Mouse (Mus musculus) midbrain, embryonic 12.5 days (tissue): ENCODE results near the gene Dgkd. TPM values are rescaled to one million over a fixed set of nuclear protein-coding genes. Genes with fewer than 3 reads are reported as not detected.

Experiments used
- ATAC-seq: fragments of 200-750 bp; cut with Nextera tagmentation; 2 replicates; pipeline ENCODE4 v1.8.0; 2017; ENCODE audit warnings: low read depth, moderate TSS enrichment, moderate library complexity; ENCODE audit not compliant: low FRiP score
- H3K27ac ChIP-seq: fragments of 300-500 bp; sonication (generic); replicated peaks from 2 replicates; pipeline ENCODE4 v1.5.1; 2016; ENCODE audit warnings: mild to moderate bottlenecking
- H3K27me3 ChIP-seq: fragments of 300-500 bp; sonication (generic); 2 replicates; pipeline ENCODE4 v1.6.1; 2016; ENCODE audit warnings: mild to moderate bottlenecking
- H3K36me3 ChIP-seq: fragments of 300-500 bp; sonication (generic); 2 replicates; pipeline ENCODE4 v1.6.1; 2016
- H3K4me1 ChIP-seq: fragments of 300-500 bp; sonication (generic); 2 replicates; pipeline ENCODE4 v1.6.1; 2016
- H3K4me2 ChIP-seq: fragments of 300-500 bp; sonication (generic); replicated peaks from 2 replicates; pipeline ENCODE4 v1.6.1; 2016; ENCODE audit warnings: mild to moderate bottlenecking, moderate library complexity
- H3K4me3 ChIP-seq: fragments of 300-500 bp; sonication (generic); 2 replicates; pipeline ENCODE4 v1.5.1; 2016; ENCODE audit warnings: mild to moderate bottlenecking
- H3K9ac ChIP-seq: fragments of 300-500 bp; sonication (generic); replicated peaks from 2 replicates; pipeline ENCODE4 v1.6.1; 2016; ENCODE audit warnings: mild to moderate bottlenecking, moderate library complexity
- H3K9me3 ChIP-seq: fragments of 300-500 bp; sonication (generic); 2 replicates; pipeline ENCODE4 v1.6.1; 2016; ENCODE audit warnings: mild to moderate bottlenecking
- WGBS: fragments of 180-500 bp; shearing (Covaris S2); methylation state at CpG from one replicate; pipeline ENCODE4 v1.1.7; 2016; 5-methylcytosine and 5-hydroxymethylcytosine counted together
- polyA plus RNA-seq: library from polyadenylated mRNA; unstranded; fragments of >200 nt; fragmentation: Nextera tagmentation; extraction: Ambion mirVana; gene quantifications from 2 replicates; pipeline ENCODE4 v1.2.1, GENCODE M21; 2016

Gene Dgkd
- polyA plus RNA-seq, 1 experiment from 2014 or later, result 41.7 TPM

DNA sequence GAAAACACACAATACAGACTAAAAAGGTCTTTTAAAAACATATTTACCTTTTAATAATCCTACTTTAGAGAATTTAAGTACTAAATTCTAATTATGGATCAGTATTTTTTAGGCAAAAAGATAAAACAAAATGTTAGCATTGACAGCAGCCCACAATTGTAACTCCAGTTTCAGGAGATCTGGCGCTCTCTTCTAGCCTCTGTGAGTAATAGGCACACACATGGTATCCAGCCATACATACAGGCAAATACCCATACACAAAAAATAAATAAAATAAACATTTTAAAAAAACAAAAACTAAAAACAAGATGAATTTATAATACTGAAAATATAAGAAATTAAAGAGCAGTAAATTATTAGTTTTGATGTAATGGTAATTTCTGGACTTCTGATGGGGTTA is 105.8 kb downstream of the Dgkd start:
- H3K36me3 ChIP-seq, result peaks cover 67% of the 10 kb centered on the region
- no peak overlapping the region for H3K9ac ChIP-seq
- 0 out of 2 replicates have a peak, but pooled peaks cover 2% of the 10 kb centered on the region for H3K4me1 ChIP-seq
- ATAC-seq, result no peak
- no peak overlapping the region for H3K27ac ChIP-seq
- H3K27me3 ChIP-seq, result no peaks in the 10 kb centered on the region
- 98% methylated on average over 1 of the region's 1 CpGs for WGBS
- H3K4me3 ChIP-seq, result no peak overlapping the region
- no peak overlapping the region for H3K4me2 ChIP-seq
- H3K9me3 ChIP-seq, result no peaks in the 10 kb centered on the region

DNA sequence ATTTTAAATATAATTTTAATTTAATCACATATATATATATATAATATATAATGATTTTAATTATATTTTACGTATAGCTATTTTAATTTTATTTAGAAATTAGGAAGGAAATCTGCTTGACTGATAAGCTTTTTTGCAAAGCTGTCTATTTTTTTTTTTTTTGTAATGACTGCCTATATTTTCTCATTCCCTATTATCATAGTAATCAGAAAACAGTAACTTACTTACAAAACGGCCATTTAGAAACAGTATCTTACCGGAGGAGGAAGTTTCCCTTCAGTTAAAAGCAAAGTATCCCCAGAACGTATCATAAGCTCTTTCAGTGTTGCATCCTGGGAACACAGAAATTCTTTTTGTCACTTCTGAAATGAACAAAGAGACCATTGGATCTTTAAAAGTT is 106.4 kb downstream of the Dgkd start:
- H3K9me3 ChIP-seq, result no peaks in the 10 kb centered on the region
- H3K4me1 ChIP-seq, result 0 out of 2 replicates have a peak, but pooled peaks cover 2% of the 10 kb centered on the region
- no peak overlapping the region for H3K27ac ChIP-seq
- no peak overlapping the region for H3K4me2 ChIP-seq
- WGBS, result 78% methylated on average over 4 of the region's 4 CpGs
- ATAC-seq, result no peak
- H3K4me3 ChIP-seq, result no peak overlapping the region
- H3K36me3 ChIP-seq, result peaks cover 67% of the 10 kb centered on the region
- no peaks in the 10 kb centered on the region for H3K27me3 ChIP-seq
- no peak overlapping the region for H3K9ac ChIP-seq

DNA sequence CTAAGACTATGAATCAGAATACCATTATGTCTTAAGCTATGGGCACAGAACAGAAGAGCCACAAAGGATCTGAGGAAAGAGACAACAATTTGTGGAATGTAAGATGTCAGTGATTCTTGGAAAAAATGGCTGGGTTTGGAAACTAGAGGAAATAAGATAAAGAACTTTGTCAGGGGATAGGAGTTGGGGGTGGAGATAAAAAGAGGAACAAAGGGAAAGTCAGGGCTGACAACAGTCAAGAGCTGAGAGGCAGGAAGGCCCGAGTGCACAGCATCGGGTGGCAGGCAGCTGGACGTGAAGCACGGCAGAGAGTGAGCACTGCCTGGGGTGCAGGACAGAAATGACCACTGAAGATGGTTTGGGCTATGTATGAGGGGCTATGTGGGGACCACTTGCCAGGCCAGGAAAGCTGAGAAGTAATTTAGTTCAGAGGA is 106.9 kb downstream of the Dgkd start:
- Histone ChIP-seq H3K27me3 (no peaks in the 10 kb centered on the region), H3K4me3 (no peak overlapping the region), H3K36me3 (peaks cover 68% of the 10 kb centered on the region), H3K9me3 (no peaks in the 10 kb centered on the region), H3K9ac (no peak overlapping the region), H3K27ac (no peak overlapping the region), H3K4me2 (no peak overlapping the region), H3K4me1 (0 out of 2 replicates have a peak, but pooled peaks cover 2% of the 10 kb centered on the region)
- 31% methylated on average over 4 of the region's 4 CpGs for WGBS
- no peak for ATAC-seq

DNA sequence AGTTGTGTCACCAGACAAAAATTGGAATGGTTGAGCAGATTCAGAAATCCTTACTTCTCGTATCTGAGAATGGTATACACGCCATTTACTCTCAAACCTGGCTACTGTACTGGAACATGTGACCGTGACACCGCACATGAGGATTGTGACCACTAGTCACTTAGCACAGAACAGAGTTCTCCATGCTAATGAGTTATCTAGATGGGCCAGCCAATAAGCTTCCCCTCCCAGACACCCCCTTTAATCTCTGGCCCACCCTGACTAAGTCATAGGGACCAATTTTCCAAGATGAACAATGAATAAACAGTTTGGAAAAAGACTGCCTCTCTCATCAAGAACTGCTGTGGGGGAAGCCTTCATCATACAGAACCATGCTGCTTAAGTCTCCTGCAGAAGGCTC is 107.7 kb downstream of the Dgkd start:
- H3K4me3 ChIP-seq, result no peak overlapping the region
- ATAC-seq, result no peak
- H3K9me3 ChIP-seq, result no peaks in the 10 kb centered on the region
- 88% methylated on average over 4 of the region's 4 CpGs for WGBS
- H3K4me2 ChIP-seq, result no peak overlapping the region
- peaks cover 65% of the 10 kb centered on the region for H3K36me3 ChIP-seq
- H3K27ac ChIP-seq, result no peak overlapping the region
- 0 out of 2 replicates have a peak, but pooled peaks cover 2% of the 10 kb centered on the region for H3K4me1 ChIP-seq
- no peaks in the 10 kb centered on the region for H3K27me3 ChIP-seq
- H3K9ac ChIP-seq, result no peak overlapping the region

DNA sequence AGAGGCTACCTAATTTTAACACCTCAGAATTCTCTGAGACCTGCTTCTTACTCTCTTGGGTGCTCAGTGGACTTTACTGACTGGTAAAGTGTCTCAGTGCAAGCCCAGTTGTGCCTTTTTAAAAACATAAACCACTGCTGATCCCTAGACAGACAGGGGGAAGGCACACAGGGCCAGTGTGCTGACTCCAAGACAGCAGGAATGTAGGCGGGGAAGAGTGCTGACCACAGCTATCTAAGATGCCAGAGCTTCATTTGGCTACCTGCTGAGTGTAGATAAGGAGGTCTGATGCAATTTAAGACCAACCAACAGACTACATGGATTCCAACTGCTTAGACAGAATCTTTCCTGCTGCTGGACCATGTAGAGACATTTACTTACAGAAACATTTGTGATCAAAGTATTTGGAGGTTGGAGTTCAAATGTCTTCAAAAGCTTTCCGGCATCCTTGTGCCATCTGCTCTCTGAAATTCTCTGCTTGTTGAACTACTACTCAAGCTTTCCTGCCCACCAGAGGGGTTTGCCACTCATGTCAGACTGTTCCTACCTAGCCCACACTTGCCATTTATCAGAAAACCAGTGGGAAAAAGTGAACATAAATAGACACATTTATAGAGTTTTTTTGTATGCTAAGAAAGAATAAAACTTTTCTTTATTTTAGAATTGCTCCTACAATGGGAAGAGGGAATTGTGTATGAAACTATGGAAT is 108.5 kb downstream of the Dgkd start:
- no peak for ATAC-seq
- Histone ChIP-seq H3K27me3 (no peaks in the 10 kb centered on the region), H3K4me1 (0 out of 2 replicates have a peak, but pooled peaks cover 2% of the 10 kb centered on the region), H3K9ac (no peak overlapping the region), H3K4me2 (no peak overlapping the region), H3K36me3 (peaks cover 63% of the 10 kb centered on the region), H3K27ac (no peak overlapping the region), H3K4me3 (no peak overlapping the region), H3K9me3 (no peaks in the 10 kb centered on the region)
- WGBS, result 77% methylated on average over 2 of the region's 2 CpGs

DNA sequence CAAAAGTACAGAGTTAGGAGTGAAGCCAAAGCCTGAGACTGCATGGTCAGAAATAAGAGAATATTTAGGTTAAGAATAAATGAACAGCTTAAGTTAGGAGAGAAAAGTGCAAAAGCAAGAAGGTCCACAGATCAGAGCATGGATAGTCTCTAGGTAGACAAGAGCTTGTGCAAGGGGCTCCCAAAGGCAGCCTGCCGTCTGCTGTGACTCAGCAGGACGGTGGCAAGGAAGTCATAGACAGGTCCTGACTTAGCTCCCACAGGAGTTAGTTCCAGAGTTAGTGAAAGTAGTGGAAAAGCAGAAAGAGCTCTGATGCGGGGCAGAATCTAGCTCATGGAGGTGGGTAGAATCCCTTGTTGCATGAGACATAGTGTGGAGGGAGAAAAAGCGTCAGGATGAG is 117.3 kb downstream of the Dgkd start:
- ATAC-seq, result no peak
- Histone ChIP-seq H3K9ac (no peak overlapping the region), H3K4me1 (peaks cover 6% of the 10 kb centered on the region; the same call in 1 of the 2 replicates), H3K9me3 (no peaks in the 10 kb centered on the region), H3K27me3 (peaks cover 18% of the 10 kb centered on the region), H3K36me3 (peaks cover 57% of the 10 kb centered on the region), H3K27ac (no peak overlapping the region), H3K4me3 (no peak overlapping the region), H3K4me2 (no peak overlapping the region)
- 95% methylated on average over 4 of the region's 4 CpGs for WGBS

DNA sequence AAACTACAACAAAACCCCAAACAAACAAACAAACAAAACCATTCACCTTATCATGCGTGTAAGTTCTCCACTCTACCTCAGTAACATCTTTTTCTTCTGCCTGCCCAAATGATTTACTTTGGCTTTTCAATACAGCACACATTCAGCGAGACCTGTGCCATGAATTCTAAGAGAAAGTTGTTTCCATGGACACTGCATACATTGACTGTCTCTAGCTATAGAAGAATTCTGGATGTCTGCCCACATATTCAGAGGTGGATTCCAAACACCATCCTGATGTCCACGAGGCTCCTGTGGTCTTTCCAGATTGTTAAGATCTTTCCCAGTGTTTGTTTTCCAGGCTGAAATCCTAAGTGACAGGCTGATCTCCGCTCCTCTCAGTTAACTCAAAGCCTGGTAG is 129.2 kb downstream of the Dgkd start:
- H3K4me2 ChIP-seq, result no peak overlapping the region
- no peaks in the 10 kb centered on the region for H3K9me3 ChIP-seq
- ATAC-seq, result no peak
- H3K9ac ChIP-seq, result no peak overlapping the region
- H3K27ac ChIP-seq, result no peak overlapping the region
- WGBS, result 86% methylated on average over 4 of the region's 4 CpGs
- no peaks in the 10 kb centered on the region for H3K4me1 ChIP-seq
- no peaks in the 10 kb centered on the region for H3K27me3 ChIP-seq
- peaks cover 70% of the 10 kb centered on the region for H3K36me3 ChIP-seq
- no peak overlapping the region for H3K4me3 ChIP-seq

DNA sequence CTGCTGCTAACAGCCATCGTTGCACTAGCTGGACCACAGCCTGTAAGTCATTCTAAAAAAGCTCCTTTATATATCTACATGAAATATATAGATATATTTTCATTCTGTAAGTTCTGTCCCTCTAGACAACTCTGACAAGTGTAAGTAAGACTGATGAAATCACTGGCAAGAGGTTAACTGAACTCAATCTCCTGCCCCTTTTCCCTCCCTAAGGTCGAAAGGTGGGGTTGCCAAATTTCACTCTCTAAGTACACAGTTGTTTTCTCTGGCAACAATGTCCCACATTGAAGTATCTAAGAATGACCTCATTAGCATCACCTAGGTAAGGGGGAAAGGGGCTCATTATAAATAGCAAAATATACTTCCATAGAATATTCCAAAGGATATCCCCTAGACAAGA is 139.6 kb downstream of the Dgkd start:
- Histone ChIP-seq H3K27me3 (no peaks in the 10 kb centered on the region), H3K4me1 (no peaks in the 10 kb centered on the region), H3K9me3 (no peaks in the 10 kb centered on the region), H3K9ac (no peak overlapping the region), H3K36me3 (peaks cover 75% of the 10 kb centered on the region), H3K4me2 (no peak overlapping the region), H3K4me3 (no peak overlapping the region), H3K27ac (no peak overlapping the region)
- no peak for ATAC-seq
- WGBS, result 88% methylated on average over 2 of the region's 2 CpGs

Other genes with a start within 250 kb of the Dgkd start
- gene Inpp5d, start 233.0 kb upstream of the Dgkd start, polyA plus RNA-seq, result 2.9 and 3.0 TPM in 2 replicates
- 53.6 and 55.4 TPM in 2 replicates for gene Atg16l1, start 97.4 kb upstream of the Dgkd start, polyA plus RNA-seq
- 2.8 and 3.0 TPM in 2 replicates for gene Sag, start 49.6 kb upstream of the Dgkd start, polyA plus RNA-seq
- 35.5 and 36.8 TPM in 2 replicates for gene Usp40, start 155.3 kb downstream of the Dgkd start, polyA plus RNA-seq
- not detected in 2 replicates for gene Ugt1a10, start 202.1 kb downstream of the Dgkd start, polyA plus RNA-seq
- not detected in 2 replicates for gene Ugt1a9, start 217.5 kb downstream of the Dgkd start, polyA plus RNA-seq
- gene Ugt1a8, start 234.5 kb downstream of the Dgkd start, polyA plus RNA-seq, result not detected in 2 replicates
- 0.90 and 1.2 TPM in 2 replicates for gene Ugt1a7c, start 241.8 kb downstream of the Dgkd start, polyA plus RNA-seq
- not detected in 2 replicates for gene Ugt1a6b, start 250.0 kb downstream of the Dgkd start, polyA plus RNA-seq